Mouse (Mus musculus) hindbrain, embryonic 11.5 days (tissue): ENCODE measurements around the gene Pfkp. TPM values are rescaled to one million over a fixed set of nuclear protein-coding genes. Genes with fewer than 3 reads are reported as not detected.

Experiments
- ATAC-seq: fragments of 200-750 bp; cut with Nextera tagmentation; 2 replicates; pipeline ENCODE4 v1.8.0; 2017; ENCODE audit warnings: mild to moderate bottlenecking, moderate TSS enrichment, moderate library complexity; ENCODE audit not compliant: low FRiP score
- DNase-seq: peaks from one replicate; pipeline ENCODE4 v3.0.0-alpha.2; 2015; ENCODE audit warnings: low spot score
- H3K27ac ChIP-seq: fragments of 300-500 bp; sonication (generic); 2 replicates; pipeline ENCODE4 v1.5.1; 2014; ENCODE audit warnings: mild to moderate bottlenecking, low read depth, low read length
- H3K27me3 ChIP-seq: fragments of 300-500 bp; sonication (generic); 2 replicates; pipeline ENCODE4 v1.6.1; 2014; ENCODE audit warnings: mild to moderate bottlenecking, low read length, moderate library complexity, mixed read lengths; ENCODE audit not compliant: control insufficient read depth, insufficient read depth
- H3K36me3 ChIP-seq: fragments of 300-500 bp; sonication (generic); 2 replicates; pipeline ENCODE4 v1.6.1; 2014; ENCODE audit warnings: mild to moderate bottlenecking, low read length, moderate library complexity, mixed read lengths; ENCODE audit not compliant: control insufficient read depth, insufficient read depth
- H3K4me1 ChIP-seq: fragments of 300-500 bp; sonication (generic); replicated peaks from 2 replicates; pipeline ENCODE4 v1.6.1; 2014; ENCODE audit warnings: low read length, mixed read lengths; ENCODE audit not compliant: control insufficient read depth, insufficient read depth
- H3K4me2 ChIP-seq: fragments of 300-500 bp; sonication (generic); replicated peaks from 2 replicates; pipeline ENCODE4 v1.6.1; 2014; ENCODE audit warnings: mild to moderate bottlenecking, low read depth, low read length
- H3K4me3 ChIP-seq: fragments of 300-500 bp; sonication (generic); 2 replicates; pipeline ENCODE4 v1.5.1; 2014; ENCODE audit warnings: low read depth, low read length
- H3K9ac ChIP-seq: fragments of 300-500 bp; sonication (generic); 2 replicates; pipeline ENCODE4 v1.6.1; 2014; ENCODE audit warnings: low read depth, low read length
- H3K9me3 ChIP-seq: fragments of 300-500 bp; sonication (generic); 2 replicates; pipeline ENCODE4 v1.6.1; 2016; ENCODE audit warnings: low read length; ENCODE audit not compliant: control insufficient read depth
- WGBS: fragments of 180-500 bp; shearing (Covaris S2); extraction: QIAGEN DNeasy Blood & Tissue Kit; methylation state at CpG from one replicate; pipeline ENCODE4 v1.1.7; 2014; 5-methylcytosine and 5-hydroxymethylcytosine counted together
- polyA plus RNA-seq: library from polyadenylated mRNA; unstranded; fragments of >200 nt; fragmentation: Nextera tagmentation; extraction: Ambion mirVana; gene quantifications from 2 replicates; pipeline ENCODE4 v1.2.1, GENCODE M21; 2014

The Pfkp gene
- polyA plus RNA-seq, 1 experiment from 2014 or later, result 56.5 TPM

DNA sequence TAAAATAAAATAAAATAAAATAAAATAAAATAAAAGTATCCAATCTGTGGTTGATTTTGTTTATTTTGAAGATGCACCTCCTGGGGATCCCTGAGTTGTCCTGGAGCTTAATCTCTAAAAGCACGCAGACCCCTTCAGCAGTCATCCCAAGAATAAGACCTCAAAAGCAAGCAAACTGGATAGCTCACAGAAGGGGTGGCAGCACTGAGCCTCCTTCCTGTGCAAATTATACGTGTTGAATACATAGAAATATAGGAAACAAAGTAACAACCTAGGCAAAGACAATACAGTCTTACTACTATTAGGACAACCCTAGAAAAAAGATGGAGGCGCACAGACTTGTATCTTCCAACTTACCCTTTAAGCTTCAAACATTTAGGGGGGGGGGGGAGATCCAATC, 965 bp upstream of the Pfkp start:
- Histone ChIP-seq H3K27me3 (no peaks in the 10 kb centered on the region), H3K4me2 (no peak overlapping the region), H3K9ac (no peak overlapping the region), H3K4me1 (no peaks in the 10 kb centered on the region; the same call in 1 of the 2 replicates), H3K9me3 (no peaks in the 10 kb centered on the region), H3K4me3 (no peak overlapping the region), H3K27ac (no peak overlapping the region), H3K36me3 (no peaks in the 10 kb centered on the region)
- DNase-seq (no peak), ATAC-seq (no peak)
- 76% methylated on average over 3 of the region's 3 CpGs for WGBS

GRCm38 (mm10) chr13:6647992-6648668, 447 bp downstream of the Pfkp start:
- H3K4me3 ChIP-seq, result peak overlapping the region; percentile 55
- H3K4me2 ChIP-seq, result peak overlapping the region; percentile 99
- DNase-seq (peak; percentile 32), ATAC-seq (peak; percentile 62)
- H3K9ac ChIP-seq, result peak overlapping the region; percentile 49
- no peak overlapping the region for H3K27ac ChIP-seq
- H3K36me3 ChIP-seq, result no peaks in the 10 kb centered on the region
- no peaks in the 10 kb centered on the region for H3K27me3 ChIP-seq
- no peaks in the 10 kb centered on the region; the same call in 1 of the 2 replicates for H3K4me1 ChIP-seq
- H3K9me3 ChIP-seq, result no peaks in the 10 kb centered on the region
- under 1% methylated on average over 28 of the region's 28 CpGs for WGBS

- Histone ChIP-seq H3K27ac (no peak overlapping the region), H3K36me3 (no peaks in the 10 kb centered on the region)
- ATAC-seq, result peak; percentile 39
Measured at GRCm38 (mm10) chr13:6647067-6647991, 1.2 kb downstream of the Pfkp start.

DNA sequence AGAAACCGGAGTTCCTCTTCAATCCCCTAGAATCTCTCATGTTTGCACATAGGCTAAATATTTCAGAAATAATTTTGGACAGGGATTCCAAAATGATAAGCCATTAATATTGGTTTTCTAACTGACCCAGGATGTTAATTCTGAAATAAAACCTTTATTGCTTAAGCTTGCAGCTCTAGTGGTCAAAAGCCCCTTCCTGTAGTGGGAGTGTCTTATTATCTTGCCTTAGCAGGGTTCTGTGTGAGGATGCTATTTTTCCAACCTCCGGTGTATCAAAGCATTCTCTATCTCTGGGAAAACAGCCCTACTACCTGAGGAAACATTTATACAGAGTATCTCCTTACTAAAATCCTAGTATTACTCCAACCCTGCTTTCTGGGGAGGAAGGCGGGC, 1.9 kb downstream of the Pfkp start:
- Histone ChIP-seq H3K4me1 (no peaks in the 10 kb centered on the region; the same call in 1 of the 2 replicates), H3K27me3 (no peaks in the 10 kb centered on the region), H3K4me2 (peak overlapping the region; percentile 99), H3K36me3 (no peaks in the 10 kb centered on the region), H3K9me3 (no peaks in the 10 kb centered on the region), H3K4me3 (peak overlapping the region; percentile 55), H3K9ac (no peak overlapping the region; the same call in 1 of the 2 replicates), H3K27ac (no peak overlapping the region)
- no peak for ATAC-seq
- no peak for DNase-seq
- 45% methylated on average over 3 of the region's 3 CpGs for WGBS

More at GRCm38 (mm10) chr13:6647067-6647991, 1.2 kb downstream of the Pfkp start:
- no peaks in the 10 kb centered on the region for H3K9me3 ChIP-seq
- H3K27me3 ChIP-seq, result no peaks in the 10 kb centered on the region
- H3K4me3 ChIP-seq, result peak overlapping the region; percentile 55
- WGBS, result under 1% methylated on average over 39 of the region's 39 CpGs
- peak overlapping the region; percentile 99 for H3K4me2 ChIP-seq
- DNase-seq, result peak; percentile 54
- H3K4me1 ChIP-seq, result no peaks in the 10 kb centered on the region; the same call in 1 of the 2 replicates
- peak overlapping the region; percentile 53 for H3K9ac ChIP-seq

DNA sequence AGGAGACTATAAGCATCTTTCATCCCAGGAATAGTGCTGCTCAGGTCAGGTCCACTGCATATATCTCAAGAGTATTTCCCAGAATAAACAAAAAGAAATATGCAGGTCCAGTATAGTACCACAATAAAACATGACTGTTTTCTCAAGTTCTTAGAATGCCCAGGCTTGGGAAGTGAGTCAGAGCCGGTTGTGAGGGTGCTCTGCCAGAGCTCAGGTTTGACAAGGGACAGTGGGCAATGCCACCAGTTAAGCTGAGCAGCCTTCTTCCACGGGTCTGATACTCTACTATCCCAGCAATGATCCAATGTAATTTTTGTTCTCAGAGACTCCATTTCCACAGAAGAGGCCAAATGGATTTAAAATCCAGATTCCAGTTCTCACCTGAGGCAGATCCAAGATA, 2.3 kb downstream of the Pfkp start:
- DNase-seq, result no peak
- Histone ChIP-seq H3K4me3 (no peak overlapping the region), H3K36me3 (no peaks in the 10 kb centered on the region), H3K9ac (no peak overlapping the region), H3K27me3 (no peaks in the 10 kb centered on the region), H3K4me2 (no peak overlapping the region), H3K9me3 (no peaks in the 10 kb centered on the region), H3K4me1 (no peaks in the 10 kb centered on the region; the same call in 1 of the 2 replicates), H3K27ac (no peak overlapping the region)
- WGBS, result 75% methylated on average over 2 of the region's 2 CpGs
- no peak for ATAC-seq

- no peaks in the 10 kb centered on the region; the same call in 1 of the 2 replicates for H3K4me1 ChIP-seq
- H3K9ac ChIP-seq, result no peak overlapping the region
- no peaks in the 10 kb centered on the region for H3K27me3 ChIP-seq
- no peak overlapping the region for H3K4me3 ChIP-seq
- WGBS, result 87% methylated on average over 5 of the region's 5 CpGs
- H3K9me3 ChIP-seq, result no peaks in the 10 kb centered on the region
- ATAC-seq (no peak), DNase-seq (no peak)
- H3K36me3 ChIP-seq, result no peaks in the 10 kb centered on the region
- no peak overlapping the region for H3K27ac ChIP-seq
- H3K4me2 ChIP-seq, result no peak overlapping the region
Measured at GRCm38 (mm10) chr13:6643968-6644367, 4.6 kb downstream of the Pfkp start.

- H3K27ac ChIP-seq, result no peak overlapping the region
- H3K9me3 ChIP-seq, result no peaks in the 10 kb centered on the region
- ATAC-seq, result no peak
- 93% methylated on average over 4 of the region's 4 CpGs for WGBS
- H3K27me3 ChIP-seq, result no peaks in the 10 kb centered on the region
- no peak overlapping the region for H3K4me3 ChIP-seq
- DNase-seq, result no peak
- H3K9ac ChIP-seq, result no peak overlapping the region
- H3K4me2 ChIP-seq, result no peak overlapping the region
- no peaks in the 10 kb centered on the region for H3K36me3 ChIP-seq
- H3K4me1 ChIP-seq, result no peaks in the 10 kb centered on the region
Measured at GRCm38 (mm10) chr13:6643026-6643425, 5.6 kb downstream of the Pfkp start.

DNA sequence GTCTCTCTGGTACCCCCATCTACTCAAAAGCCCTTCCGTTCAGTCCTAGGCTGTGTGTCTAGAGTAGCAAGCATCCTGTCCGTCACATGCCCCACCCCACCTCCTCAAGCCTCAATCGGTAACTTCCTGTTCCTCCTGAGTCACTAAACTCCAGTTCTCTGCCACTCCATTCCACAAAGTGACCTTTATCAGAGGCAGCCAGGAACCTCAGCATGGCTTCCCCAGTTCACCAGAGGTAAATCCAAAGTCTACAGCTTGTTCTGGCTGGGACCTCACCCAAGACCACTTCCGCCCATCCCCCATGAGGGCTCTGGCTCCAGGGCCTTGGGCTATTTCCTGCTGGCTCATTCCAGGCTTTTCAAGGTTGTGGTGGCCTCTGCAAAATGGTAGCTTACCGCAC, 6.1 kb downstream of the Pfkp start:
- no peak for DNase-seq
- H3K9ac ChIP-seq, result no peak overlapping the region
- 93% methylated on average over 5 of the region's 5 CpGs for WGBS

More for the DNA sequence above, 6.1 kb downstream of the Pfkp start:
- H3K4me2 ChIP-seq, result no peak overlapping the region
- no peak for ATAC-seq
- no peaks in the 10 kb centered on the region for H3K4me1 ChIP-seq
- no peak overlapping the region for H3K27ac ChIP-seq
- no peak overlapping the region for H3K4me3 ChIP-seq
- no peaks in the 10 kb centered on the region for H3K9me3 ChIP-seq
- no peaks in the 10 kb centered on the region for H3K27me3 ChIP-seq
- no peaks in the 10 kb centered on the region for H3K36me3 ChIP-seq
